Mouse (Mus musculus): ENCODE results near the gene Nmnat2. TPM values are rescaled to one million over a fixed set of nuclear protein-coding genes. Genes with fewer than 3 reads are reported as not detected.

The Nmnat2 gene
- total RNA-seq, 2 experiments from 2014 or later = 2.3 to 3.8 TPM

Other genes starting within 250 kb of the Nmnat2 start
- gene Apobec4, start 204.4 kb upstream of the Nmnat2 start, total RNA-seq (2021) = not detected
- 10 to 100 TPM; 29.3 to 37.1 TPM for gene Rgl1, start 188.6 kb upstream of the Nmnat2 start, total RNA-seq (2021)
- gene Arpc5, start 188.5 kb upstream of the Nmnat2 start, total RNA-seq (2021) = 10 to 100 TPM; 38.2 to 49.0 TPM
- gene Ncf2, start 154.8 kb upstream of the Nmnat2 start, total RNA-seq (2021) = 1 to 10 TPM; 2.5 to 2.8 TPM
- 10 to 100 TPM; 39.6 to 42.2 TPM for gene Smg7, start 52.3 kb upstream of the Nmnat2 start, total RNA-seq (2021)
- gene Lamc2, start 231.5 kb downstream of the Nmnat2 start, total RNA-seq (2021) = 1 to 10 TPM; 2.6 to 4.6 TPM